Mouse (Mus musculus) duodenum, adult 2 months (tissue): ENCODE measurements around the gene Zbtb22. TPM values are rescaled to one million over a fixed set of nuclear protein-coding genes. Genes with fewer than 3 reads are reported as not detected.

Experiments used
- polyA plus RNA-seq: library from polyadenylated mRNA; depleted of rRNA; stranded (reverse); fragments of >200 nt; gene quantifications from 2 replicates; pipeline ENCODE4 v1.2.3, GENCODE M21; 2012; ENCODE audit warnings: low replicate concordance; rRNA removed

Zbtb22 gene
- polyA plus RNA-seq, result 65.9 and 84.1 TPM in 2 replicates

DNA sequence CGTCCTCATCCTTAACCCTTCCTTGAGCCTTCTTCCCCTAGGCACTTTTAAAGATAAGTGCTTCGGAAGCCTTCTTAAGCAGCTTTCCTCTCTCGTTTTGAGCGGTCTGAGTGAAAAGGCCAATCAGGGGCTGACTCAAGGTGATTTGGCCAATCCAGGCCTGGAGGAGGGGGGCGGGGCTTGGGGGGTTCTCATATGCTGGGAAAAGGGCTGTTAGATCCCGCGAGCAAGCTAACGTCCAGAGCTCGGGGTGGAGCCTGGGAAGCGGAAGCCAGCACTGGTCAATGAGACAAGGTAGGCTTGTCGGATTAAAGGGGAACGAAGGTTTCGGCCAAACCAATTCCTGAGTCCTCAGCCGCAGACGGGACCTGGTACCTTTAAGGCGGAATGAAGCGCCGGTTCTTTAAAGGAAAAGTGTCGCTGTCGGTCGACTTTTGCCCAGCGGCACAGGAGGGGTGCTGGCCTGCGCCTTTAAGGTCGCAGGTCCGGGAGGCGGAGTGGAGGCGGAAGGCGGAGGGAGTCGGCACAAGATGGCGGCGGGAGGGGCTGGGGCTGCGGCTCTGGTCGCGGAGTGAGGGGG, at the start of gene Zbtb22, which contains the start of gene Tapbp:
Gene Zbtb22, plus strand, starts transcription at position 234 of the 580 bp plus-strand sequence.
Gene Tapbp, plus strand, starts transcription at position 229 of the 580 bp plus-strand sequence.

DNA sequence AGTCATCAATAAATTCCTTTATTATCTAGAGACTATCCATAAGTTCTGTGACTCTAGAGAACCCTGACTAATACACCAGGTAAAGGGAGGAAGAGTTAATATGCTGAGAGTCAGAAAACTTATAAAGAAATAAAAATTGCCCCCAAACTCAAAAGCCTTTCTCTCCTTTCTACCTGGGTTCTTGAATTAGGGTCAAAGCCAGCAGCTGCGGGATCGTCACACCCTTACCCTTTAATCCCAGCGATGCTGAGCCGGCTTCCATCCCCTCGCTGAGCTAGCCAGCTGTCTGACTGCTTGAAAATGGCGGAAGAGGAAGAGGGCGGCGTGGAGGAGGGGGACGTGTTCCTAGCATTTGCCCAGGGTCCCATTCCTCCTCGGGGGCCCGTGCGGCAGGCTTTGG, 42.2 kb upstream of the Zbtb22 start, which contains the start of gene Gm7029:
Gene Gm7029, plus strand, starts transcription at position 301 of the 400 bp plus-strand sequence.

DNA sequence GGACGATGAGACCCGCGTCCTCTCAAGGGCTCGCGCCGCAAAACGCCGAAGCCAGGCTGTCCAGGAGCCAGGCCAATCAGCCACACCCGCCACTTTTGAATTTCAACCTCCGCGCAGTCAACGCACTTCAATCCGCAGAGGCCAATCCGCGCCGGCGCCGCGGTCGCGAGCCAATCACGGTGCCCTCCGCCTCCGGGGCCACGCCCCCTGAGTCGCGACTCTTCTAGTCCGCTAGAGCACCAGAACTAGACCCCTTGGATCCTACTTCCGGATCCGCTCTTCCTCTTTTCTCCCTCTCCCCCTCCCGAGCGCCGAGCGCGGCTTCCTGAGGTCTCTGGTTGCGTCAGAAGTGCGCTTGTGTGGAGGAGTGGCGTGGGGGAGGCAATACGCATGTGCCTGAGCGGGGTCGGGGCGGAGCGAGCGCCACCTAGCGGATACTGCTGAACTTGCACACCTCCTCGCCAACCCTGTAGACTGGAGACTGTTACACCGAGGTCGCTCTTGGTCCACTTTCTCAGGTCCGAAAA, 25.1 kb upstream of the Zbtb22 start, which contains the start of gene Kifc1:
Gene Kifc1, minus strand, starts transcription at position 129 of the 527 bp plus-strand sequence.

GRCm38 (mm10) chr17:33904835-33905234, 10.9 kb upstream of the Zbtb22 start, which contains the start of gene Platr17:
Platr17 (plus strand) TSS chr17:33905135.

GRCm38 (mm10) chr17:33909077-33909868, 6.4 kb upstream of the Zbtb22 start, which contains the start of gene Daxx:
Daxx (plus strand) TSS chr17:33909414.

GRCm38 (mm10) chr17:33929371-33930279, 13.9 kb downstream of the Zbtb22 start, which contains the start of gene Rgl2:
Rgl2 (plus strand) TSS chr17:33929543.

DNA sequence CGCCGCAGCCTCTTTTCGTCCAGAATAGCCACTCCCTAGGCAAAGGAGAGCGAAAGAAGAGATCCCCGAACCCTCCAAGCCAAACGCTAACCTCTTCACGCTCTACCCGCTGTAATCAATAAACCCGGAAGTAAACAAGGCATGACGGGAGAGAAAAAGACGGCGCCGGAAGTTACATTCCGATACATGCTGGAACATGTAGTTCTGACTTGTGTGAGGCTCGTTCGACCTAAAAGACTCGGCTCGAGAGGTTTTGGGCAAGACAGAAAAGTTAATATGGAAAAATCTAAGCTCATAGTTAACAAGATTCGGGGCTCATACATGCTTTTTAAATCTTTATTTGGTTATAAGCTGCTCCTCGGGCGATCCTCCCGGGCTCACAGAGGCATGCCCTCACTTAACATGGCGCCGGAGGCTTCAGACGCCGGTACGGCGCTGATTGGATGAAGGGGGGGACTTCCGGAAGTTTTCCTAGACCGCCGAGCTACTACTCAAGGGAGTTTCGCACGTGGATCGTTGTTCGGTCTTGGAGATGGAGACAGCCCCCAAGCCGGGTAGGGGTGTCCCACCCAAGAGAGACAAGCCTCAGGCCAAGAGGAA, 24.6 kb downstream of the Zbtb22 start, which contains the start of the genes Pfdn6 and Wdr46:
Gene Pfdn6, minus strand, starts transcription at position 138 of the 600 bp plus-strand sequence.
Gene Wdr46, plus strand, starts transcription at position 455 of the 600 bp plus-strand sequence.

GRCm38 (mm10) chr17:33951021-33951946, 35.6 kb downstream of the Zbtb22 start, which contains the start of gene B3galt4:
B3galt4 (minus strand) TSS chr17:33951488.

DNA sequence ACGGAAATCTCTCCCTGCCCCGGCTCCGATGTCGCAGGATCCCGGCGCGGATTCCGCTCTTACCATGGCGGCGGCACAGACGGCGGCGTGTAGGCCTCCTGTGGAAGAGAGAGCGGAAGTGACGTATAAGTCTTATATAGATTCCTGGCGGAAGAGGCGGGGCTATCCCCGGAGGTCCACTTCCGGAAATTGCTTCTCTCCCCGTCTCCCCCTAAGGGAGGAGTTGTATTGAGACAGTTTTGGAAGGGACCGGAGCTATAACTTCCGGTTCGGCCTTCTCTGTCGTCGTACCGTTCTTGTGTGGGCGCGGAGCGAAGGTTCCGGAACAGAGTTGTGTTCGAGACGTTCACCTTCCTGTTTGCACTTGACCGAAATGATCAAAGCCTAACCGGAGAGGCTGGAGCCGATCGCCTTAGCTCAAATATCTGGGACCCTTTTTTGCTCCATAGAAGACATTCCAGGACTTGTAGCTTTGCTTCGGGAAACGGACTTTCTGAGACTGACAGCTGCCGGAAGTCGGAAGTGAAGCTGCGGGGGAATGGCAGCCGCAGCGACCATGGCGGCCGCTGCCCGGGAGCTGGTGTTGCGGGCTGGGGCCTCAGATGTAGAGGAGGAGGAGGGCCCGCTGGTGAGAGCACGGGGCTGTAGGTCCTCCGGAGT, 40.0 kb downstream of the Zbtb22 start, which contains the start of the genes Vps52 and Rps18:
Gene Vps52, plus strand, starts transcription at position 258 of the 660 bp plus-strand sequence.
Gene Rps18, minus strand, starts transcription at position 447 of the 660 bp plus-strand sequence.

Other genes starting within 250 kb of the Zbtb22 start
- 47.0 and 51.6 TPM in 2 replicates for gene Hnrnpm, start 229.0 kb upstream of the Zbtb22 start, polyA plus RNA-seq
- gene March2, start 197.2 kb upstream of the Zbtb22 start, polyA plus RNA-seq, result 51.8 and 80.7 TPM in 2 replicates
- gene Rab11b, start 155.4 kb upstream of the Zbtb22 start, polyA plus RNA-seq, result 313 and 378 TPM in 2 replicates
- gene Angptl4, start 134.1 kb upstream of the Zbtb22 start, polyA plus RNA-seq, result 30.9 and 75.7 TPM in 2 replicates
- gene Kank3, start 105.4 kb upstream of the Zbtb22 start, polyA plus RNA-seq, result 13.8 and 18.4 TPM in 2 replicates
- 251 and 364 TPM in 2 replicates for gene Rps28, start 91.3 kb upstream of the Zbtb22 start, polyA plus RNA-seq
- gene Ndufa7, start 91.3 kb upstream of the Zbtb22 start, polyA plus RNA-seq, result 339 and 519 TPM in 2 replicates
- 18.6 and 19.9 TPM in 2 replicates for gene Cd320, start 72.8 kb upstream of the Zbtb22 start, polyA plus RNA-seq
- not detected in 2 replicates for gene Gm7029, start 42.1 kb upstream of the Zbtb22 start, polyA plus RNA-seq
- gene Kifc1, start 25.2 kb upstream of the Zbtb22 start, polyA plus RNA-seq, result 7.3 and 8.5 TPM in 2 replicates
- gene Platr17, start 10.8 kb upstream of the Zbtb22 start, polyA plus RNA-seq, result 0.24 TPM in 1 of 2 replicates, not detected in the other
- gene Daxx, start 6.5 kb upstream of the Zbtb22 start, polyA plus RNA-seq, result 42.4 and 47.2 TPM in 2 replicates
- 220 and 430 TPM in 2 replicates for gene Tapbp, start within 50 bp of the Zbtb22 start, polyA plus RNA-seq
- gene Rgl2, start 13.6 kb downstream of the Zbtb22 start, polyA plus RNA-seq, result 88.3 and 111 TPM in 2 replicates
- gene Pfdn6, start 24.4 kb downstream of the Zbtb22 start, polyA plus RNA-seq, result 6.1 and 14.4 TPM in 2 replicates
- 10.8 and 15.6 TPM in 2 replicates for gene Wdr46, start 24.8 kb downstream of the Zbtb22 start, polyA plus RNA-seq
- gene B3galt4, start 35.6 kb downstream of the Zbtb22 start, polyA plus RNA-seq, result 27.8 and 35.0 TPM in 2 replicates
- gene Vps52, start 39.9 kb downstream of the Zbtb22 start, polyA plus RNA-seq, result 50.7 and 52.9 TPM in 2 replicates
- 196 and 219 TPM in 2 replicates for gene Rps18, start 40.1 kb downstream of the Zbtb22 start, polyA plus RNA-seq
- gene H2-K1, start 84.4 kb downstream of the Zbtb22 start, polyA plus RNA-seq, result 4,063 and 9,745 TPM in 2 replicates
- gene Ring1, start 108.8 kb downstream of the Zbtb22 start, polyA plus RNA-seq, result 22.1 and 26.1 TPM in 2 replicates
- gene H2-Ke6, start 112.2 kb downstream of the Zbtb22 start, polyA plus RNA-seq, result 73.6 and 117 TPM in 2 replicates
- 161 and 163 TPM in 2 replicates for gene Slc39a7, start 115.8 kb downstream of the Zbtb22 start, polyA plus RNA-seq
- gene Rxrb, start 115.9 kb downstream of the Zbtb22 start, polyA plus RNA-seq, result 73.7 and 88.7 TPM in 2 replicates
- gene Col11a2, start 123.5 kb downstream of the Zbtb22 start, polyA plus RNA-seq, result 1.3 and 6.3 TPM in 2 replicates
- gene H2-Oa, start 176.4 kb downstream of the Zbtb22 start, polyA plus RNA-seq, result 4.6 and 11.9 TPM in 2 replicates
- 40.9 and 173 TPM in 2 replicates for gene H2-DMa, start 203.6 kb downstream of the Zbtb22 start, polyA plus RNA-seq
- 84.7 and 92.1 TPM in 2 replicates for gene Brd2, start 206.7 kb downstream of the Zbtb22 start, polyA plus RNA-seq
- 4.5 and 16.7 TPM in 2 replicates for gene H2-DMb2, start 227.4 kb downstream of the Zbtb22 start, polyA plus RNA-seq
- gene H2-DMb1, start 237.2 kb downstream of the Zbtb22 start, polyA plus RNA-seq, result 52.9 and 337 TPM in 2 replicates